Mouse (Mus musculus): ENCODE measurements at regions not wholly inside any gene's neighbourhood (a gene's known extent, or its start where the extent isn't known, plus 50 kb on each side); places are given as distances from the start of the nearest gene placed in this dataset.

DNA sequence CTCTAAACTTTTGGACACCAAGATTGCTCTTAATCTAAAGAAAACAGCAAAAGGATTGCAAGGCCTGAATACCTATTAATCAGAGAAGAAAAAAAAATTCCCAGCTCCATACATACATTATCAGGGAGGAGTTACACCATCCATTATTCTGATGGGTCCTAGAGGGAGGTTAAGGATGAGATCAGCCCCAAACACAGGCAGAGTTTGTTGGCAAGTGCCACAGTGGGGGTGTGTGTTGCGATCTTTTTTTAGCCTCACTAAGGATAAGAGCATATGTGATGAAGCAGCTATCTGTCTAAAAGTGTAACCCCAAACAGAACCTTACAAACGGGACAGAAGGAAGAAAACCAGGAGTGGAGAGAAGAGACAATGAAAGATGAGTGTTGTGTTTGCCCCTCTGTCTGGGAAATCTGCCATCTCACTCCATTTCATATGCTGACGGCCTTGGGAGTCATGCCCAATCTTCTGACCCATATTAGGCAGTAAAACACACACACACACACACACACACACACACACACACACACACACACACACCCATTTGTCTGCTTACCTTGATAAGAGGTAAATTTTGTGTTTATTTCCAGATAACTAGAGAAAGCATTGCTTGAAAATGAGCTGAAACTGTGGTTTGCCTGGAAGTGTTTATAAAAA, 61.4 kb upstream of the Adamts9 start:
- ChIA-PET POLR2A (interaction anchor here in 1 of 4 experiments (1.2 to 1.4 kb wide), 2 partner anchors 17 to 49 kb away, joined by 3 read pairs; no protein-coding TSS in a partner anchor), CTCF (no interaction called here)

DNA sequence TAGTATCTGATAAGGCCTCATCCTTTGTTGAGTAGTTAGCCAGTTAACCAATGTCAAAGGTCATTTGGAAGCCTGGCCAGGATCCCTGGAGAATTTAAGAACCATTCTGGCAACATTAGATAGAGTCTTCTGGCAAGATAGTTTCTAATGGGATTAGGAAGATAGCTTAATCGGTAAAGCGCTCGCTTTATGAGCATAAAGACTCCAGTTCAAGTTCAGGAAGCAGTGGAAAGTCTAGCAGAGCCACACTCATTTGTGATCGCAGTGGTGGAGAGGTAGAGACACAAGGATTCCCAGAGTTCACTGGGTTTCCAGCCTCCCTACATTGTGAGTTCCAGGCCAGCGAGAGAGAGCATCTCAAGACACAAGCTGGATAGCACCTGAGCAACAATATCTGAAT, 60.5 kb upstream of the Adamts9 start:
- CTCF ChIA-PET: no interaction called here
- POLR2A ChIA-PET: interaction anchor here in 1 of 4 experiments (2.3 kb wide), 1 partner anchor 16 kb away, joined by 10 read pairs; no protein-coding TSS in a partner anchor

DNA sequence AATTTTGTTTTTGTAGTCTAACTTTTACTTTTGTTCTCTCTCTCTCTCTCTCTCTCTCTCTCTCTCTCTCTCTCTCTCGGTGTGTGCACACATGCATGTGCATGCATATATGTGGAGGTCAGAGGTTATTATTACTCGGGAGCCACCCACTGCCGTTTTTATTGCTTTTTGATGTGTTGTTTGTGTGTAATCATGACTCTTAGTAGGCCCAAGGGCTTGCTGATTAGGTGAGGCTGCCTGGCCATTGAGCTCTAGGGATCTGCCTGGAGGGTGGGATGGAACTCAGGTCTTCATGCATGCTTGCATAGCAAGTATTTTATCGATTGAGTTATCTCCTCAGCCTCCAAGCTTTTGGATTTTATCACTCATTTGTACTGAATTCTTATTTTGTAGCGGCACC, 50.4 kb upstream of the Adamts9 start:
- CTCF ChIA-PET: interaction anchor here in 1 of 4 experiments (0.7 kb wide), 1 partner anchor 117 kb away, joined by 4 read pairs; no protein-coding TSS in a partner anchor
- POLR2A ChIA-PET: interaction anchor here in 1 of 4 experiments (0.7 kb wide), 4 partner anchors 112 to 681 kb away, joined by 3 to 5 read pairs (median 3); no protein-coding TSS in a partner anchor
